Mouse (Mus musculus): Measurements from ENCODE around the gene Pla2g2c. TPM values are rescaled to one million over a fixed set of nuclear protein-coding genes. Genes with fewer than 3 reads are reported as not detected.

Pla2g2c gene
- total RNA-seq, 2 experiments from 2014 or later, result not detected

- ATAC-seq (replicated peaks; ENCODE audit: low FRiP score, poor library complexity, severe bottlenecking), result no peak
These were observed 21.3 kb downstream of the Pla2g2c start for GRCm38 (mm10) chr4:138745884-138746283.

- no peak for ATAC-seq (replicated peaks; ENCODE audit: low FRiP score, poor library complexity, severe bottlenecking)
These were observed 22.3 kb downstream of the Pla2g2c start for GRCm38 (mm10) chr4:138746866-138747265.

- ATAC-seq (replicated peaks; ENCODE audit: low FRiP score, poor library complexity, severe bottlenecking), result no peak
These were observed 23.3 kb downstream of the Pla2g2c start for GRCm38 (mm10) chr4:138747851-138748250.

- ATAC-seq (replicated peaks; ENCODE audit: low FRiP score, poor library complexity, severe bottlenecking), result no peak
These were observed 23.9 kb downstream of the Pla2g2c start for GRCm38 (mm10) chr4:138748369-138749072.

- ATAC-seq (replicated peaks; ENCODE audit: low FRiP score, poor library complexity, severe bottlenecking), result no peak
These were observed 28.0 kb downstream of the Pla2g2c start for GRCm38 (mm10) chr4:138752603-138753002.

- ATAC-seq (replicated peaks; ENCODE audit: low FRiP score, poor library complexity, severe bottlenecking), result no peak
These were observed 29.0 kb downstream of the Pla2g2c start for GRCm38 (mm10) chr4:138753608-138754007.

GRCm38 (mm10) chr4:138754432-138754831 lies 29.8 kb downstream of the Pla2g2c start:
- no peak for ATAC-seq (replicated peaks; ENCODE audit: low FRiP score, poor library complexity, severe bottlenecking)

- ATAC-seq (replicated peaks; ENCODE audit: low FRiP score, poor library complexity, severe bottlenecking), result no peak
These were observed 30.8 kb downstream of the Pla2g2c start for GRCm38 (mm10) chr4:138755439-138755838.

- ATAC-seq (replicated peaks; ENCODE audit: low FRiP score, poor library complexity, severe bottlenecking), result no peak
These were observed 31.4 kb downstream of the Pla2g2c start for GRCm38 (mm10) chr4:138755983-138756382.

GRCm38 (mm10) chr4:138757416-138757815 lies 32.8 kb downstream of the Pla2g2c start, which contains the start of gene Pla2g2f:
Gene Pla2g2f, minus strand, starts transcription at chr4:138757626.
- ATAC-seq (replicated peaks; ENCODE audit: low FRiP score, poor library complexity, severe bottlenecking), result no peak

GRCm38 (mm10) chr4:138762266-138762665 lies 37.7 kb downstream of the Pla2g2c start:
- ATAC-seq (replicated peaks; ENCODE audit: low FRiP score, poor library complexity, severe bottlenecking), result no peak

GRCm38 (mm10) chr4:138771970-138772369 lies 47.4 kb downstream of the Pla2g2c start:
- ATAC-seq (replicated peaks; ENCODE audit: low FRiP score, poor library complexity, severe bottlenecking), result no peak

GRCm38 (mm10) chr4:138772386-138772785 lies 47.8 kb downstream of the Pla2g2c start:
- ATAC-seq (replicated peaks; ENCODE audit: low FRiP score, poor library complexity, severe bottlenecking), result no peak

GRCm38 (mm10) chr4:138775435-138775834 lies 50.8 kb downstream of the Pla2g2c start, which contains the start of gene Pla2g2d:
Gene Pla2g2d, plus strand, starts transcription at chr4:138775735.
- no peak for ATAC-seq (replicated peaks; ENCODE audit: low FRiP score, poor library complexity, severe bottlenecking)

- ATAC-seq (replicated peaks; ENCODE audit: low FRiP score, poor library complexity, severe bottlenecking), result no peak
These were observed 53.1 kb downstream of the Pla2g2c start for GRCm38 (mm10) chr4:138777417-138778407.

GRCm38 (mm10) chr4:138780300-138780699 lies 55.7 kb downstream of the Pla2g2c start:
- no peak for ATAC-seq (replicated peaks; ENCODE audit: low FRiP score, poor library complexity, severe bottlenecking)

GRCm38 (mm10) chr4:138782098-138782497 lies 57.5 kb downstream of the Pla2g2c start:
- no peak for ATAC-seq (replicated peaks; ENCODE audit: low FRiP score, poor library complexity, severe bottlenecking)

GRCm38 (mm10) chr4:138785721-138786120 lies 61.1 kb downstream of the Pla2g2c start:
- no peak for ATAC-seq (replicated peaks; ENCODE audit: low FRiP score, poor library complexity, severe bottlenecking)

GRCm38 (mm10) chr4:138786141-138786540 lies 61.5 kb downstream of the Pla2g2c start:
- no peak for ATAC-seq (replicated peaks; ENCODE audit: low FRiP score, poor library complexity, severe bottlenecking)

GRCm38 (mm10) chr4:138788381-138788780 lies 63.8 kb downstream of the Pla2g2c start:
- ATAC-seq (replicated peaks; ENCODE audit: low FRiP score, poor library complexity, severe bottlenecking), result no peak

GRCm38 (mm10) chr4:138791452-138791851 lies 66.9 kb downstream of the Pla2g2c start:
- ATAC-seq (replicated peaks; ENCODE audit: low FRiP score, poor library complexity, severe bottlenecking), result no peak

Measured in erythroblast, adult 5-6 weeks (primary cell).